Mouse (Mus musculus): ENCODE measurements around the gene Uqcc1.
"Not testable (repeated sequence)": the region's sequence is repeated elsewhere in the genome, so short reads cannot be mapped to it uniquely, and the experiment has no call there.

Gene Uqcc1

DNA sequence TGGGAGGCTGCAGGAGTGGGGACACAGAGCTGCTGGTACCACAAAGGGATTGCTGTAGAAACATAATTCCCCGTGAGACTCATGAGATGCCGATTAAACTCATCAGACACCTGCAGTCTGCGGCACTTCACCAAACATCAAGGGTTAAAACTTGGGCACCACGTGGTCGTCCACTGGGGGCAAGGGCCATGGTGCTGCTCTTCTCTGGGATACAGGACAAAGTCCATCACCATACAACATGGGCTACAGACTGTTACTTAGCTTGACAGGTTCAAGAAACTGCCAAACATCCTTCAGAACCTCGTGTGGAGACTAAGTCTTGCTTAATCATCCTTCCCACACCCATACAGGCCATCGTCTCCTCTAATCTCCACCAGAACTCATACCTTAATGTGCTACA lies 70.0 kb downstream of the Uqcc1 start:
- no peak for DNase-seq (ENCODE audit: low spot score)

- no peak for DNase-seq (ENCODE audit: low spot score)
These were observed 77.6 kb downstream of the Uqcc1 start for GRCm38 (mm10) chr2:155852536-155852935.

- no peak for DNase-seq (ENCODE audit: low spot score)
These were observed 80.0 kb downstream of the Uqcc1 start for GRCm38 (mm10) chr2:155850120-155850519.

GRCm38 (mm10) chr2:155849464-155849863 lies 80.6 kb downstream of the Uqcc1 start:
- no peak for DNase-seq (ENCODE audit: low spot score)

DNA sequence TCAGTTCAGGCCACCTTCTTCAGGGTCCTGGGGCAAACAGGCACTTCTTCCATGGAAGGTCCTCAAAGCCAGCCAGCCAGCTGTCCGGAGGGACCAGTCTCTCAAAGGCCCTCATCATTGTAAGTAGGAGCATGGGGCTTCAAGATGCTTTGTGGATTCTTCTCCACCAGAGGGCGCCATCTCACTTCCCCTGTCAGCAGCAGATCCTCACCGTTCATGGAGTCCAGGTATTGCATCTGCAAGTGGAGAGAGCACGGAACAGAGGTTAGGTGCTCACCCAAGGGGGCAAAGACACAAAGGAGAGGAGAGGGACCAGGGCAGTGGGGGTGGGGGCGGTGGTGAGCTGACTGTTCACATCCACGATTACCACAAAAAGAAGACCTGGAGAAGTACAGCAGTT lies 81.8 kb downstream of the Uqcc1 start:
- peak; percentile 36 for DNase-seq (ENCODE audit: low spot score)

GRCm38 (mm10) chr2:155846930-155847329 lies 83.2 kb downstream of the Uqcc1 start:
- DNase-seq (ENCODE audit: low spot score), result no peak

DNA sequence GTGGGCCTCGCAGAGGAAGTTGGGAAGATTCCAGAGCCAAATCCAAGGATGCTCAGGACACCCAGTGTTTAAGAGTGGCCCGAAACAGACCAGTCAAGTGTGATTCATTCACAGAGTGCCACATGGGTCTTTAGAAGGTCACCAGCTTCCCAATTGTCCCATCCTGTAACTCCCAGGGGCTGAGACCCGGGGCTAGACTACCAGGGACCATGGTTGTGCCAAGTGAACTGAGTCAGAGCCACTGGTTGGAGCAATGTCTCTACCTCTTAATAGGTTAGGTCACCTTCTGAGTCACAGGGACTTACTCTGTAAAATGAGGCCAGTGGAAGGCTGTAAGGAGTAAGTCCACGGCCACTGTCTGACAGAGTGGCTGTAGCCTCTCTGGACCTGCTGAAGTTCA lies 91.1 kb downstream of the Uqcc1 start:
- DNase-seq (ENCODE audit: low spot score), result no peak

- no peak for DNase-seq (ENCODE audit: low spot score)
These were observed 92.1 kb downstream of the Uqcc1 start for GRCm38 (mm10) chr2:155837961-155838360.

GRCm38 (mm10) chr2:155834732-155835131 lies 95.4 kb downstream of the Uqcc1 start, which contains the start of gene Fam83c:
Gene Fam83c (minus strand): TSS chr2:155834854.
- no peak for DNase-seq (ENCODE audit: low spot score)

- not testable (repeated sequence) for DNase-seq (ENCODE audit: low spot score)
These were observed 98.0 kb downstream of the Uqcc1 start for GRCm38 (mm10) chr2:155832087-155832486.

- no peak for DNase-seq (ENCODE audit: low spot score)
These were observed 98.8 kb downstream of the Uqcc1 start for GRCm38 (mm10) chr2:155831302-155831701.

DNA sequence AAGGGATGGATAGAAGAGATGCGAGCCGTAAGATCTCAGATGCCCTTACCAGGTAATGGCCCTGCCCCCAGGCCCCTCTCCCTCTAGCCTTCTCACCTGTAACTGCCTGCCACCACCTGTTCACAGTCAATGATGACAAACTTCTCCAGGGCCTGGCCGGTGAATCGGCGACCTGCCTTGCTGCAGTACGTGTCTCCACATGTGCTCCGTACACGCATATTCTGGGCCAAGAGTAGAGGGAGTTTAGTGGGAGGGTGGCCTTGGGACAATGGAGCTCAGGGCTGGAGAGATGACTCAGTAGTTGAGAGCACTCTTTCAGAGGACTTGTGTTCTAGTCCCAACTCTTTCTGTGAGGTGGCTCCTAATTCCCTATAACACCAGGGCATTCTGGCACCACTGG lies 99.3 kb downstream of the Uqcc1 start:
- no peak for DNase-seq (ENCODE audit: low spot score)

DNA sequence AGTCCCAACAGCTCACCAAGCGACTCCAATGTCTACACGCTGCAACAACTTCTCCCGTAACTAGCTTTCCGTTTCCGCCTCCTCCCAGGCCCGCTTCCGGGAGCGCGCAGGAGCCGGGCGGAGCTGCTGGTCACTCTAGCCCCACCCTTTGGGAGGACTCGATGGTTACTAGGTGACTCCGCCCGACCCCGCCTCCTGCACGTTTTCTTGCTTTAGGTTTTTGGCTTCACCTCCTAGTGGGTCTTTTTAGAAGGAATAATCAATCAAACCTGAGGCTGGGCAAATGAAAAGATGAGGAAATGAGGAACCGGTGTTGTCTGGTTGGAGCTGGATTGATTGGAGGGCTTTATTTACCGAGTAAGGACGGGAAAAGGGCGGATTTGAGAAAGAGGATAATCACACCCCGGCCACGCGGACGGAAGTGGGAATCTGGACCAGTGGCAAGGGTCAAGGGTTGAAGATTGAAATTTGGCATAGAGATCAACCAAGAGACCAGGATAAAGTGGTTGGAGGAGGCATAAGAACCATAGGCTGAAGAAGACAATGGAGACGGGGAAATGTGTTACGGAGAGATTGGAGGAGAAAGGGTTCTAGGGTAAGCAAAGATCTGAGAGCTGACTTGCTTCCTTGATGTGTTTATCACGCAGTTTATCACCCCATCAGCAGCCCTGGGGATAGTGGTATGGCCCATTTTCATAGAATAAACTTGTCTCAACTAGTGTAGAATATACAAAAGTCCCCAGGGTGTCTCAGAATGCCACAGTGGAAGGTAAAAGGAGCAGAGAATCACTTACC lies 103.3 kb downstream of the Uqcc1 start, which contains the start of gene Eif6:
Eif6 (minus strand) TSS at position 296 of the 795 bp plus-strand sequence.
- peak; percentile 80 for DNase-seq (ENCODE audit: low spot score)

DNA sequence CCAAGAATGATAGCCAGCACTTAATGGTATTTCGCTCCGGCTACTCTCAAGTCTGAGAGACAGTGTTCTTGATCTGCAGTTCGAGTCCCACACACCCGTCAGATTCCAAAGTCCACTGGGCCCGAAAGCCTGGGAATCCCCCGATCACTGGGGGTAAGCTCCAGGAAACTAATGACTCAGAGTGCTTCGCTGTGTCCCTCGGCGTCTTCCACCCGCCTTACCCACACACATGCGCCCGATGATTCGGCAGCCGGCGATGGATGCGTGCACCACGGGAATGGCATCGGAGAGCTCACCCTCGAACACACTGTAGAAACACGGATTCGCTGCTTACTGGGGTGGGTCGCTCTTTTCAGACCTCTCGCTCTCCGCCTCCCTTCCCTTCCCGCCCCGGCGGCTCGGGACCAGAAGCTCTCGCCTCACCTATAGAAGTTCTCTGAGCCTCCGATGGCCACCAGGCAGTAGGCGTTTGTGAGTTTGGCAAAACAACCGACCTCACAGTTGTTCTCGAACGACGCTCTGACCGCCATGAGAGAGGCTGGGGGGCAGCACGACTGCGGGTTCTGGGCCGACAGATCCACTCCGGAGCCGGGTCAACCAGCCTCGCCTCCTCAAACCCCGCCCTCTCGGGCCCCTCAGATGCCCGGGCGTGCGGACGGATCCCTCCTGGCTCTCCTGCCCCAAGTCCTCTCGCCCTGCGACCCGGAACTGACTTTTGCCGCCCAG lies 104.0 kb downstream of the Uqcc1 start:
- DNase-seq (ENCODE audit: low spot score), result no peak

DNA sequence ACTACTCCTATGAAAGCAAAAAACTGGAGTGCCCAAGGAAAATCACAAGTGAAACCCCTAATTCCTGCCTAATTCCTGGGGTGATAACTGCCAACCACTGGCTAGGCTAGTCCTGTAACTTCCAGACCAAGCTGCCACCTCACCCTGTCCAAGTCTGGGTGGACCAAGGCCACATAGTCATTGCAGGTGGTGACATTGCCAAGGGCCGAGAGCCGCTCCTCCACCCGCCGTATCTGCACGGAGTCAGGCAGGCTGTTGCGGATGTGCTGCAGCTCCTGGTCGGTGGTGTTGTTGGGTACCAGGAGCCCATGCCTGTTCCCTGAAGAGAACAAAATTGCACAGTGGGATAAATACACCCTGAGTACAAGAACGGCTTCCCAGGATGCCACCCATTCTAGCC lies 106.4 kb downstream of the Uqcc1 start:
- DNase-seq (ENCODE audit: low spot score), result no peak

DNA sequence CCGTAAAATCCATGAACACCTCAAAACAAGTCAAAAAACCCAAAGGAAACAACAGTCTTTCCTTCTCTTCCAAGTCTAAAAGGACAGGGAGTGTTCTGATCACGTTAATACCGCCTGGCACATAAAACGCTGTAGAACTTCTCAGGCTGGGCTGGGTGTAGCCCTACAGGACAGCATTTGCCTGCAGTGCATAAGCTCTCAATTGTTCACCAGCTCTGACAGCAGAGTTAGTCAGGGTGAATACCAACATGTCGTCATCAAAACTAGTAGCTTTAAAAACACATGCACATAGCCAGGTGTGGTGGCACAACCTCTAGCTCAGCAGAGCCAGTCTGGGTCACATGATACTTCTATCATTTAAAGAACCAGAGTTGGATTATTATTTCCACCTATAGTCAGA lies 109.3 kb downstream of the Uqcc1 start:
- no peak for DNase-seq (ENCODE audit: low spot score)

DNA sequence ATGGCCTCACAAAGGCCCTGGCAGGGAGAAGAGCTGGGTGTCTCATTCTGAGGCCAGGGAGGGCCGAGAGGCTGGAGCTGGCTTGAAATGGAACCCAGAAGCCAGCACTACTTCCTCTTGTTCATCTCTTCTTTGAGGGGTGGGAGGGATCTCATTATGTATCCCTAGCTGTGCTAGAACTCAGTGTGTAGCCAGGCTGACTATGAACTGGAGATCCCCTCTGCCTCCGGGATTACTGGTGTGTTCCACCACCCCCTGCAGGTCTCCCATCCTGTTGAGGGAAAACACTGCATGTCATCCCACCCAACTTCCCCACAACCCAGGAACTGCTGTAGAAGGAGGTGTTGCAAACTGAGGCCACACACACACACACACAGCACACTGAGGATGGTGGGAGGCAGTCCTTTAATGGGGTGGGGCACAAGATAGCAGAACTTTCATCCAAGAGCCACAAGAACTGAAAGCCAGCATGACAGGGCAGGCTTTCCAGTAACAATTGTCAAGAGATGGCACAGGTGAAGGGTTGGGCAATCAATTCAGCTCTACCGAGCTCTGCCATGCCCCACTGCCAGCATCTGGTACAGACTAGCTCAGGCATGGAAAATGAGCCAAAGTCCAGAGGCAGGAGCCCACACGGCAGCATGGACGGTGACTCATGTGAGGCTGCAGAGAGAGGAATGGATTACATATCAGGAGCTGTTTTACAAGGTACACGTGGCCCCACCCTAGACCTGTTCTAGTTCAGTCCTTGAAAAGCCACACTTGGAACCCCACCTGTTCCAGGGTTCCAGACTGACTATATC lies 110.5 kb downstream of the Uqcc1 start:
- no peak for DNase-seq (ENCODE audit: low spot score)

GRCm38 (mm10) chr2:155819392-155819448 lies 110.9 kb downstream of the Uqcc1 start, which contains the start of gene BC029722:
Gene BC029722 (minus strand): TSS chr2:155819426.
- DNase-seq (ENCODE audit: low spot score), result no peak

DNA sequence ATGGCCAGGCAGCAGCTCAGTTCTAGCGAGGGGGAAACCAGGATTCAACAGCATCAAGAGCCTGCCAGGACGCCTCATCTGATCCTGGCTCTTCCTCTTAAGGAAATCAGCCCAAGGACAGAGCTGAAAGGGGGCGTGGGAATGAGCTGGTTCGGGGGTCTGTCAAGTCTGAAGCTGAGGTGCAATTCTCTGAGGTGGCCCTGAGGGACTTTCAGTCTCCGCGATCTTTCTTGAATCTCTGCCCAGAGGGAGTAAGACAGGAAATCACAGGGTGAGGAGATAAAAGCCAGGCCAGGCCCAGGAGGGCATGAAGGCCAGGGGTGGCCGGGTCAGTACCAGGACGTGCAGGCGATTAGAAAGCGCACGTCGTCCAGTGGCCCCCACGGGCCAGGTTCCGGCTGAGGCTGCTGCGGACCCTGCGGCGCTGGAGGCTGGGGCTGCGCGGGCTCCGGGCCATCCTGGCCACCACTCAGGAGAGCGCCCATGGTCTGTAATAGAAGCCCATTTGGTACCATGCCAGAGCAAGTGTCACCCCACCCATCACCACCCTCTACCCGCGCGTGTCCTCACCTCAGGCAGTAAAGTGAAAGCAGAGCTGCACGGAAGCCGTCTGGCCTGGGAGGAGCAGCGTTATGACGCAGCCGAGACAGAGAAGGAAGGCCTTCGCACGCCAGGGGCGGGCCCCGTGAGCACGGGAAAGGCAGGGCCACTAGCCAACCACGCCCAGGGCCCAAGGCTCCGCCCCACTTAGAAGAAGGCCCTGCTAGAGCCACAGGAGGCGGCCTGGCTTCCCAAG lies 111.3 kb downstream of the Uqcc1 start:
- DNase-seq (ENCODE audit: low spot score), result peak; percentile 92

GRCm38 (mm10) chr2:155817301-155818245 lies 112.5 kb downstream of the Uqcc1 start:
- peak; percentile 56 for DNase-seq (ENCODE audit: low spot score)

GRCm38 (mm10) chr2:155816179-155816578 lies 113.9 kb downstream of the Uqcc1 start:
- DNase-seq (ENCODE audit: low spot score), result no peak

All from ovary, adult 18-20 months (tissue).